Mouse (Mus musculus) thymus, postnatal 4 days (tissue): ENCODE results near the gene Thsd7b.

ENCODE experiments used
- DNase-seq: peaks from one replicate; pipeline ENCODE4 v3.0.0; 2021

Gene Thsd7b

DNA sequence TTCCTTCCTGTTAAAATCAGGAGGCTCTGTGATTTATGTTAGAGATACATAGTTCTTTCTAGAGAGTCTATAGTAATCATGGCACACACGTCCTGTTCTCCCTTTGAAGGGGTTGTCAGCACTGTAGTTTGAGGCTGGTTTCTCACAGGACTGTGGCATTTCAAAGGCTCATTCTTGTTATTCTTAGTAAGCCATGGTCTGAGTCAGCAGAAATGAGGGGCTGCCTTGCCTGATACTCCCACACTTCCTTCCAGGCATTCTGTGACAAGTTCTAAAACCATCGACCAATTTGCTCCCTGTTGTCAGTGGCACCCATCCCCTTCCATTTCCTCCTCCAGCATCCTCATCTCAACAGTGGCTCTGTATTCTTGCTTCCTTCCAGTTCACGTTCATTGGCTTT is 384.9 kb downstream of the Thsd7b start:
- DNase-seq = no peak

GRCm38 (mm10) chr1:129675878-129676277 is 402.8 kb downstream of the Thsd7b start:
- no peak for DNase-seq

DNA sequence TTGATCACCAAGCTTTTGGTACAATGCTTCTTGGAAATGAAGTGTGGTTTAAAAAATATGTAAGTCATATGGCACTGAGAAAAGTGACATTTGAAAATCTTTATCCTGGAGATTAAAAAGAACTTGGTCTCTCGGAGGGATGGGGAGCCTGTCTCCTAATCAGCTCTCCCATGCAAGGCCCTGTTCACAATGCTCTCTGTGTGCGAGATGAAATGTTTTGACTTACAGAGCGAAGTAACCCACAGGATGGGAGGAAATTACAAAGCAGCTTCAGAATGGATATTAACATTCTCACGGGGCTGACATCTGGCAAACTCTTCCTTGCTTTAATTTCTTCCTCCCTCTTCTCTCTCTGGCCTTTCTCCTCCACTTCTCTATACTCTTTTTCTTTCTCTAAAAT is 405.7 kb downstream of the Thsd7b start:
- no peak for DNase-seq

GRCm38 (mm10) chr1:129705701-129706100 is 432.6 kb downstream of the Thsd7b start:
- no peak for DNase-seq

GRCm38 (mm10) chr1:129712706-129713105 is 439.6 kb downstream of the Thsd7b start:
- no peak for DNase-seq

DNA sequence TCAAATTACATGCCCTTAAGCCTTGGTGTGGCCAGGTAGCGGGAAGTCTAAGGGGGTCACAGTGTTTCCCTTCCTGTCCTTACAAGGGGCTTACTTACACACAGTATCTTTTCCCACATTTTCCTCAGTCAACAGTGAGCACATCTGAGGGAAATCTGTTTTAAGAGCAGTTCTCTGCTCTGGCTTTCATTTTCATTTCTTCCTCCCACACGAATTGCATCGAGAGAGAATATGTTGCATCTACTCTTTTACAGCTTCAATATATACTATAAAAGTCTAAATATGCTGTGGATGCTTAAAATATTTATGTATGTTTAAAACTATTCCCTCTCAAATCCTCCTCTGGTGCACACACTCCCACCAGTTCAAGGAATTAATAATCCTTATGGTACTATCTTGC is 440.5 kb downstream of the Thsd7b start:
- DNase-seq = no peak

GRCm38 (mm10) chr1:129719592-129719991 is 446.5 kb downstream of the Thsd7b start:
- DNase-seq = no peak

- no peak for DNase-seq
Measured at GRCm38 (mm10) chr1:129731991-129732390, 458.9 kb downstream of the Thsd7b start.

DNA sequence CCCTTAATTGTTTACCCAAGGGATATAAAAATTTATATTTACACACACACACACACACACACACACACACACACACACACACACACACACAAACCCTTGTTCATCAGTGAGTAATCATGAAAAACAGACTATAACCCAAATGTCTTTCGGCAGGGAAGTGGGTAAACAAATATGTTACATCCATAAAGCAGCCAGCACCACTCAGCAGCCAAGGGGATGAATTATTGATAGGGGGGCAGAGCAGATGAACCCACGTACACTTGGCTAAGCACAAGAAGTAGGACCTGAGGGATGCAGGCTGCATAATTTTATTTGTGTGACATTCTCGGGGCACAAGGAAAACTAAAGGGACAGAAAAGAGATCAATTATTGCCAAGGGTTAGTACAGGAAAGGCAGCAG is 474.5 kb downstream of the Thsd7b start:
- no peak for DNase-seq

- no peak for DNase-seq
Measured at GRCm38 (mm10) chr1:129756548-129757240, 483.6 kb downstream of the Thsd7b start.

DNA sequence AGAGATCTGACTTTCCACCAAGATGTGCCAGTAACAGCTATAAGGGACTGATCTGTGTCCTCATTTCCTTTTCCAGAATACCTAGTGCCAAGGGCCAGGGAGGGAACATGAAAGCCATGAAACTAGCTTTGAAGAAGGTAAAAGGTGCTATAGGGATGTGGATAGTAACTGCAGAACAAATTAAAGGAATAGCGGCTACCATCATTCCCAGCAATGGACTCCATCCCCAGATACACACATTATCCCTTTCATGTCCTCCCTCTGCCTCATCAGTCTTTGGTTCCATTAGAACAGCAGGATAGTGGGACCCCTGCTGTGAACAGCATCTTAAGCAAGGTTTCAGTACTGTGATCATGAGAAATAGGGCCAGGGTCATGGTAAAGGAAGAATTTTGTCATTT is 485.9 kb downstream of the Thsd7b start:
- DNase-seq = no peak

- no peak for DNase-seq
Measured at GRCm38 (mm10) chr1:129761234-129761633, 488.1 kb downstream of the Thsd7b start.

- no peak for DNase-seq
Measured at GRCm38 (mm10) chr1:129764748-129765147, 491.6 kb downstream of the Thsd7b start.

DNA sequence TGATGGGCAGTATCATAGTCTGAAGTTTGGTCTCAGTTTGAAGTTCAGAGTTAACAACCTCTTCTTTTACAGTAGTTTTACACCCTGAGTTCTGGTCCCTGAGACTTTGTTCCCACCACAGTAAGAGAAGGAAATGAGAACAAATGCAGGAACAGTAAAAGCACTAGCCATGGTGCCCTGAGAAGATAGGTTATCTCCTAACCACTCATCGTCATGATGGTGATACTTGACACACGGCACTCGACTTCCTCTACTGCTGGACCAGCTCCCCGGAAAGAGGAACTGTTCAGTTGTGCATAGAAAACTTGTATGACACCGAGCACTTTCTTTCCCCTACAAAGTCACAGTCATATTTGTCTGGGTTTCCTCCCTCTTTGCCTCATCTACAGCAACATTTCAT is 504.0 kb downstream of the Thsd7b start:
- no peak for DNase-seq

GRCm38 (mm10) chr1:129779506-129779905 is 506.4 kb downstream of the Thsd7b start:
- DNase-seq = no peak

- DNase-seq = no peak
Measured at GRCm38 (mm10) chr1:129780589-129780988, 507.5 kb downstream of the Thsd7b start.

DNA sequence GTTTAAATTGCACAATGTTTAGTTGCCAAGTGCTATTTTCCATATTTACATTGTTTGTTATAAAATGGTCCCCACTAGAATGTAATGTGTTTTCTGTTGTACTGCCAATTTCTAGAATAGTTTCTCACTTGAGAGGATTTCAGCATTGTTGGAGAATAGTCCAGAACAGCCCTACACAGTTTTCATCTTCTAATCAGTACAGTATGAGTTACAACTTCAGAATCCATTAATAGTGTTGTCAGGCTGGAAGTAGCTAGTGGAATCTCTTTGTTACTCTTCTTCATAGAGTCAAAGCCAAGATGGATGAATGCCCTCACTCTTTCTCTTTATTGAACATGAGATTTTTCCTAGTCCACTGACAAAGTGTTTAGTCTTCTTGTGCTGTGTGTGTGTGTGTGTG is 525.4 kb downstream of the Thsd7b start:
- DNase-seq = no peak

GRCm38 (mm10) chr1:129826927-129827326 is 553.8 kb downstream of the Thsd7b start:
- DNase-seq = no peak

DNA sequence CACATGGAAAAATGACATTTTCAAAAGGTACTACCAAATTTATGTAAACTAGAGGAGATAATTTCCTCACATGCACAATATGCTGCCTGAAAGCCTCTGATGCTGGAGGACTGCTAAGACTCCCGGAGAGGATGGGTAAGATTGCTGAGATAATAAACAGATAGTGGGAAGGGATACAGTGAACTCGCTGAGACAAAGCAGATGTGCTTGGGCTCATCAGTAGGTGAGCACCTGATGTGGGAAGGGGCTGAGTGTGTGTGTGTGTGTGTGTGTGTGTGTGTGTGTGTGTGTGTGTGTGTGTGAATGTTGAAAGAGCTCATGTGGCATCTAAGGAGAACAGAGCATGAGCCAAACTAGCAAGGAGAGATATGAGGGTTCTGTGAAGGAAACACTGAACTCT is 564.2 kb downstream of the Thsd7b start:
- no peak for DNase-seq

GRCm38 (mm10) chr1:129837776-129838175 is 564.7 kb downstream of the Thsd7b start:
- no peak for DNase-seq

DNA sequence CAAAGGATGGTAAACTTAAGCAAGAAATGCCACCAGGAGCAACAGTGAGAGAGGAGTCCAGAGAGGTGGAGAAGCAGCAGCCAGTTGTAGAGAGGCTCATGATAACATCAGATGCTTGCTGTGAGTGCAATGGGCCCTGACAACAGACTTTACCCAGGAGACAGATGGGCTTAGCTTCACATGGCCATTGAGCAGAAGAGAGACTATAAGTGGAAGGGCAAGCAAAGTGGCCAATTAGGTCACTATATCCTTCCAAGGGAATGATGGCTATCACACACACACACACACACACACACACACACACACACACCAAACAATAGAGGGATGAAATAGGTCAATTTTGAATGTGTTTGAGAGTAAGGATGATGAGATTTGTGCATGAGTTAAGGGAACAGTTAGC is 565.4 kb downstream of the Thsd7b start:
- no peak for DNase-seq

DNA sequence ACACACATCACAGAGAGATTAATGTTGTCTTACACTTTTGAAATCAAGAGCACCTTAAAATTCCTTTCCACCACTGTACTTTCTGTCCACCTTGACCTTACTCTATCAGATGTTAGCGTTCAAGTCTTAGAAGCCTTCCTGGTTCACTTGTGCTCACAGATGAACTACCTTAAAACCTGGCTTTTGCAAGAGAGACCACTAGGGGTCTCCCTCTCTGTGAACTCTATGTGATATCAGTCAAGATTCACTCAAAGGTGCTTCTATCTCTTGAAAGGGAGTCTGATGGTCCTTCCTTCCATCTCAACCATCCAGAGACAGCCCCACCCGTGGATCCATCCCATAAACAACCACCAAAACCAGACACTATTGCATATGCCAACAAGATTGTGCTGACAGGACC is 570.3 kb downstream of the Thsd7b start:
- peak; percentile 9 for DNase-seq

- no peak for DNase-seq
Measured at GRCm38 (mm10) chr1:129850007-129850564, 577.0 kb downstream of the Thsd7b start.

GRCm38 (mm10) chr1:129867714-129868113 is 594.6 kb downstream of the Thsd7b start:
- DNase-seq = no peak

DNA sequence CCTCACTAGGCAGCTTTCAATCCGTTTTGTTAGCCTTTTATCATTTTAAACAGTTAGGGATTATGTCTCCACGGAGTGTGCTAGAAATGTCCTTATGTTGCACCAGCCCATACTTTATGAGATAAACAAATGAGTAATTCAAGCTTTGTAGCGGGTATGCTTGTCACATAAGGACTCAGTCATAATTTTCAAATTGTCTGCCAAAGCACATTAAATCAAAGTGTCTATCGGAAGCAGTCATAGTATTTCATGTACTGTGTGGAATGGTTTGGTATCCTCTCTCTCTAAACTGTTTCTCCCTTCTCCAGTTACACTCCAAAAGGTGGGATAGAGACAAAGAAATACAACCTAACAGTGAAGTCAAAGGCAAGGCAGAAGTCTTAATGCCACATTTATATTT is 601.3 kb downstream of the Thsd7b start:
- DNase-seq = no peak
